Comparison of ENCODE assay signal across 10 mouse cellular contexts in the genomic region with DNA sequence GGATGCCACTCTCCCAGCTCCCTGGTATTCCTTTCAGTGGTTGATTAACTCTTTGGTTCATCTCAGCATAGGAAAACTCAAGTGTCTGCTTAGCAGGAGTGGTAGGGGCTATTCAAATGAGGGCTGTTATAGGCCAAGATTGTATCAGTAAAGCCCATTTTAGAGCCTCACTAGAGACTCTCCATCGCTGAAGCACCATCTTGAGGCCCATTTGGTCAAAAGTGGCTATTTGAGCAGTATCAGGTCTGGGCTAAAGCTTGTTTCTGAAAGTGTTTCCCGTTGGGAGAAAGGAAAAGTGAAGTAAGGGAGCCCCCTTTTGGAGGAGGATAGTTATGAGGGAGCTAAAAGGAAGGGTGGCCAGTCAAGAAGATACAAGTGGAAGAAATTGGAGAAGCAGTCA.
A peak's percentile ranks its signal among the peaks of the same experiment; 100 is the strongest.
DNase-seq lines count a peak whose midpoint lies in the region; ATAC-seq lines count a peak whose summit lies in the region.
"Had no signal": no experiment of that assay in that cellular context is flagged by ENCODE, and none has a peak within 500 bp of the region (broad histone marks: within the 10 kb centered on the region; RNA-seq: fewer than 3 reads in every experiment).

No protein-coding gene starts in this region.

- no peak overlapping the region for H3K9ac ChIP-seq in forebrain, embryonic 16.5 days (replicated peaks; ENCODE audit: low read depth, low read length)
- H3K9ac ChIP-seq in lung, embryonic 16.5 days (ENCODE audit: low read length), result no peak overlapping the region

- H3K4me1 ChIP-seq in heart, embryonic 10.5 days, result no peaks in the 10 kb centered on the region
- H3K4me1 ChIP-seq in forebrain, embryonic 16.5 days (replicated peaks; ENCODE audit: control insufficient read depth, insufficient read depth, low read length), result peaks cover 3% of the 10 kb centered on the region; the same call in 1 of the 2 replicates
- H3K4me1 ChIP-seq in lung, embryonic 16.5 days (replicated peaks; ENCODE audit: control insufficient read depth, insufficient read depth, low read length), result no peaks in the 10 kb centered on the region

- ATAC-seq in forebrain, embryonic 16.5 days, result peak; percentile 79
- ATAC-seq in lung, embryonic 16.5 days (ENCODE audit: low read depth), result peak; percentile 47; the same call in 1 of the 2 replicates

- no peak overlapping the region for H3K4me3 ChIP-seq in heart, embryonic 10.5 days
- no peak overlapping the region for H3K4me3 ChIP-seq in forebrain, embryonic 16.5 days (replicated peaks; ENCODE audit: low read length)
- H3K4me3 ChIP-seq in lung, embryonic 16.5 days (ENCODE audit: low read length), result no peak overlapping the region

- no peaks in the 10 kb centered on the region for H3K36me3 ChIP-seq in heart, embryonic 10.5 days
- no peaks in the 10 kb centered on the region for H3K36me3 ChIP-seq in forebrain, embryonic 16.5 days (ENCODE audit: control insufficient read depth, insufficient read depth)
- no peaks in the 10 kb centered on the region for H3K36me3 ChIP-seq in lung, embryonic 16.5 days (ENCODE audit: control insufficient read depth, insufficient read depth, low read length)
- H3K36me3 ChIP-seq: G1E had no signal

- H3K27ac ChIP-seq in heart, embryonic 10.5 days, result no peak overlapping the region
- no peak overlapping the region for H3K27ac ChIP-seq in forebrain, embryonic 16.5 days (ENCODE audit: low read length)
- no peak overlapping the region for H3K27ac ChIP-seq in lung, embryonic 16.5 days (ENCODE audit: low read length)
- H3K27ac ChIP-seq: macrophage had no signal

- no peaks in the 10 kb centered on the region for H3K27me3 ChIP-seq in heart, embryonic 10.5 days (ENCODE audit: insufficient read depth, poor library complexity, severe bottlenecking)
- no peaks in the 10 kb centered on the region for H3K27me3 ChIP-seq in forebrain, embryonic 16.5 days (replicated peaks; ENCODE audit: control insufficient read depth, insufficient read depth, low read length)
- no peaks in the 10 kb centered on the region for H3K27me3 ChIP-seq in lung, embryonic 16.5 days (ENCODE audit: control insufficient read depth, insufficient read depth, low read depth, low read length)

- no peak overlapping the region for H3K4me2 ChIP-seq in forebrain, embryonic 16.5 days (ENCODE audit: low read length)
- no peak overlapping the region for H3K4me2 ChIP-seq in lung, embryonic 16.5 days (ENCODE audit: low read depth, low read length)

- peak; percentile 61 for DNase-seq in heart, adult 11 months
- DNase-seq in heart, embryonic 10.5 days (ENCODE audit: low spot score), result no peak
- DNase-seq in right cerebral cortex, adult 2 months (ENCODE audit: low spot score in 2 of 2), result peak; percentile 23 to 43
- no peak for DNase-seq in right cerebral cortex, postnatal 14 days
- no peak for DNase-seq in urinary bladder, postnatal 14 days (ENCODE audit: low spot score)
- DNase-seq in thymus, postnatal 0 days (ENCODE audit: low spot score), result no peak

- H3K9me3 ChIP-seq in heart, embryonic 10.5 days, result no peaks in the 10 kb centered on the region
- no peaks in the 10 kb centered on the region for H3K9me3 ChIP-seq in forebrain, embryonic 16.5 days (ENCODE audit: control insufficient read depth, low read length)
- no peaks in the 10 kb centered on the region for H3K9me3 ChIP-seq in lung, embryonic 16.5 days (ENCODE audit: control insufficient read depth, low read length)
- H3K9me3 ChIP-seq: G1E had no signal

- WGBS in heart, embryonic 10.5 days, result 14% methylated on average over 2 of the region's 2 CpGs
- WGBS in forebrain, embryonic 16.5 days, result 4% methylated on average over 2 of the region's 2 CpGs
- 5% methylated on average over 2 of the region's 2 CpGs for WGBS in lung, embryonic 16.5 days

Comparison
In these comparisons a context has a peak if more than half of its experiments do, and no peak if none do; other contexts are left out.
1. DNase-seq: peak in heart, adult 11 months (single experiment) and right cerebral cortex, adult 2 months (2 of 2); none in heart, embryonic 10.5 days (single experiment), right cerebral cortex, postnatal 14 days (single experiment), urinary bladder, postnatal 14 days (single experiment) and thymus, postnatal 0 days (single experiment).